ENCODE assay signal across 8 mouse cellular contexts in the genomic region with DNA sequence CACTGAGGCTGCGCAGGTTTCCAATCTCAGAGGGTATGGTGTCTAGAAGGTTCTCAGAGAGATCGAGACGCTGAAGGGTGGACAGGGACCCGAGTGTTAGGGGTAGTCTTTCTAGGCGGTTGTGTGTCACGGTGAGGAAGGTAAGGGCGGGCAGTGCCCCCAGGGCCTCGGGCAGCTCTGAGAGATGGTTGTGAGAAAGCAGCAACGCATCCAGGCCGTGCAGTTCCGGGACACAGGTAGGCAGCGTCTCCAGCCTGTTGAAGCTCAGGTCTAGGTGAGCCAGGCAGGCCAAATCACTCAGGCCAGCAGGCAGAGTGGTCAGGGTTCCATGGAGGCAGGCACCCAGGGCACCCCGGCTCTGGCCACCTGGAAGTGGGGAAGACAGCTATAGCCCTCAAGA. TPM values are rescaled to one million over a fixed set of nuclear protein-coding genes. Genes with fewer than 3 reads are reported as not detected.
A peak's percentile ranks its signal among the peaks of the same experiment; 100 is the strongest.
DNase-seq lines count a peak whose midpoint lies in the region; ATAC-seq and TF ChIP-seq lines count a peak whose summit lies in the region.

No protein-coding gene starts in this region.

- H3K9ac ChIP-seq in hindbrain, embryonic 16.5 days (ENCODE audit: low read depth, low read length), result no peak overlapping the region; the same call in 1 of the 2 replicates
- H3K9ac ChIP-seq in embryonic facial prominence, embryonic 14.5 days (ENCODE audit: low read depth, low read length), result peak overlapping the region; percentile 45
- H3K9ac ChIP-seq in limb, embryonic 13.5 days, result peak overlapping the region; percentile 75
- no peak overlapping the region for H3K9ac ChIP-seq in lung, postnatal 0 days (replicated peaks; ENCODE audit: low read depth)

- no peak overlapping the region; the same call in 1 of the 2 replicates for H3K4me2 ChIP-seq in hindbrain, embryonic 16.5 days (ENCODE audit: low read length)
- peak overlapping the region; percentile 67 for H3K4me2 ChIP-seq in embryonic facial prominence, embryonic 14.5 days (ENCODE audit: low read depth, low read length)
- H3K4me2 ChIP-seq in limb, embryonic 13.5 days (replicated peaks), result peak overlapping the region; percentile 88
- H3K4me2 ChIP-seq in lung, postnatal 0 days (replicated peaks; ENCODE audit: low read depth, low read length), result no peak overlapping the region

- peak overlapping the region; percentile 60 for H3K4me3 ChIP-seq in hindbrain, embryonic 10.5 days
- H3K4me3 ChIP-seq in hindbrain, embryonic 16.5 days (ENCODE audit: low read length), result no peak overlapping the region
- peak overlapping the region; percentile 87 for H3K4me3 ChIP-seq in E14TG2a.4 (replicated peaks; ENCODE audit: low read length)
- no peak overlapping the region; the same call in 1 of the 2 replicates for H3K4me3 ChIP-seq in embryonic facial prominence, embryonic 14.5 days (ENCODE audit: low read depth, low read length)
- H3K4me3 ChIP-seq in limb, embryonic 13.5 days, result peak overlapping the region; percentile 52
- no peak overlapping the region for H3K4me3 ChIP-seq in lung, postnatal 0 days (ENCODE audit: low read depth, low read length)

- DNase-seq in hindbrain, embryonic 10.5 days (ENCODE audit: low spot score), result no peak
- no peak for DNase-seq in embryonic facial prominence, embryonic 14.5 days (ENCODE audit: low spot score)
- no peak for DNase-seq in cerebellum, adult 9-11 months
- no peak for DNase-seq in embryo, embryonic 10 days (ENCODE audit: low spot score)
- DNase-seq in lung, postnatal 0 days (ENCODE audit: low spot score), result no peak

- no peaks in the 10 kb centered on the region for H3K27me3 ChIP-seq in hindbrain, embryonic 10.5 days (ENCODE audit: insufficient read depth, poor library complexity, severe bottlenecking)
- no peaks in the 10 kb centered on the region for H3K27me3 ChIP-seq in hindbrain, embryonic 16.5 days (replicated peaks; ENCODE audit: control insufficient read depth, insufficient read depth, low read length)
- H3K27me3 ChIP-seq in E14TG2a.4 (ENCODE audit: insufficient read depth, low read length), result no peaks in the 10 kb centered on the region
- H3K27me3 ChIP-seq in embryonic facial prominence, embryonic 14.5 days (replicated peaks; ENCODE audit: control insufficient read depth, insufficient read depth, low read length), result no peaks in the 10 kb centered on the region
- H3K27me3 ChIP-seq in limb, embryonic 13.5 days, result no peaks in the 10 kb centered on the region
- no peaks in the 10 kb centered on the region for H3K27me3 ChIP-seq in lung, postnatal 0 days (replicated peaks; ENCODE audit: insufficient read depth, low read length)

- peak overlapping the region; percentile 86 for H3K27ac ChIP-seq in hindbrain, embryonic 10.5 days
- H3K27ac ChIP-seq in hindbrain, embryonic 16.5 days (ENCODE audit: low read depth, low read length), result no peak overlapping the region
- no peak overlapping the region for H3K27ac ChIP-seq in embryonic facial prominence, embryonic 14.5 days (replicated peaks; ENCODE audit: low read depth, low read length)
- H3K27ac ChIP-seq in limb, embryonic 13.5 days, result no peak overlapping the region
- H3K27ac ChIP-seq in lung, postnatal 0 days (ENCODE audit: low read length), result no peak overlapping the region

- no peak for TF ChIP-seq EP300 in lung, postnatal 0 days (IDR thresholded peaks at IDR 0.05)

- H3K4me1 ChIP-seq in hindbrain, embryonic 10.5 days (replicated peaks), result peaks cover 51% of the 10 kb centered on the region
- H3K4me1 ChIP-seq in hindbrain, embryonic 16.5 days (ENCODE audit: control insufficient read depth, insufficient read depth, low read depth, low read length), result peaks cover 12% of the 10 kb centered on the region
- peaks cover 85% of the 10 kb centered on the region for H3K4me1 ChIP-seq in E14TG2a.4 (replicated peaks; ENCODE audit: low read depth, low read length)
- peaks cover 15% of the 10 kb centered on the region for H3K4me1 ChIP-seq in embryonic facial prominence, embryonic 14.5 days (ENCODE audit: control insufficient read depth, insufficient read depth, low read length)
- H3K4me1 ChIP-seq in limb, embryonic 13.5 days, result peaks cover 32% of the 10 kb centered on the region
- H3K4me1 ChIP-seq in lung, postnatal 0 days (ENCODE audit: insufficient read depth, low read depth, low read length), result peaks cover 12% of the 10 kb centered on the region

- no peaks in the 10 kb centered on the region for H3K9me3 ChIP-seq in hindbrain, embryonic 10.5 days
- H3K9me3 ChIP-seq in hindbrain, embryonic 16.5 days (ENCODE audit: control insufficient read depth, low read length), result no peaks in the 10 kb centered on the region
- H3K9me3 ChIP-seq in E14TG2a.4 (ENCODE audit: low read length), result no peaks in the 10 kb centered on the region
- no peaks in the 10 kb centered on the region for H3K9me3 ChIP-seq in embryonic facial prominence, embryonic 14.5 days (ENCODE audit: control insufficient read depth, low read length)
- H3K9me3 ChIP-seq in limb, embryonic 13.5 days, result no peaks in the 10 kb centered on the region
- H3K9me3 ChIP-seq in lung, postnatal 0 days (ENCODE audit: low read length), result no peaks in the 10 kb centered on the region

- 93% methylated on average over 13 of the region's 13 CpGs for WGBS in hindbrain, embryonic 10.5 days
- 93% methylated on average over 13 of the region's 13 CpGs for WGBS in hindbrain, embryonic 16.5 days
- 87% methylated on average over 11 of the region's 13 CpGs for WGBS in embryonic facial prominence, embryonic 14.5 days
- WGBS in limb, embryonic 13.5 days, result 92% methylated on average over 13 of the region's 13 CpGs
- WGBS in lung, postnatal 0 days, result 94% methylated on average over 13 of the region's 13 CpGs

- TF ChIP-seq CTCF in E14TG2a.4 (conservative IDR thresholded peaks at IDR 0.05; ENCODE audit: low read length), result no peak
- no peak for TF ChIP-seq CTCF in lung, postnatal 0 days (IDR thresholded peaks at IDR 0.05)

- peaks cover 48% of the 10 kb centered on the region for H3K36me3 ChIP-seq in hindbrain, embryonic 10.5 days
- H3K36me3 ChIP-seq in hindbrain, embryonic 16.5 days (ENCODE audit: control insufficient read depth, insufficient read depth, low read length), result no peaks in the 10 kb centered on the region; the same call in 1 of the 2 replicates
- H3K36me3 ChIP-seq in E14TG2a.4 (ENCODE audit: insufficient read depth, low read length), result peaks cover 53% of the 10 kb centered on the region
- peaks cover 36% of the 10 kb centered on the region for H3K36me3 ChIP-seq in embryonic facial prominence, embryonic 14.5 days (ENCODE audit: control insufficient read depth, insufficient read depth, low read length)
- H3K36me3 ChIP-seq in limb, embryonic 13.5 days, result peaks cover 44% of the 10 kb centered on the region
- H3K36me3 ChIP-seq in lung, postnatal 0 days (ENCODE audit: insufficient read depth, low read length), result no peaks in the 10 kb centered on the region

- ATAC-seq in hindbrain, embryonic 16.5 days, result no peak
- no peak for ATAC-seq in embryonic facial prominence, embryonic 14.5 days (ENCODE audit: low read depth)
- ATAC-seq in limb, embryonic 13.5 days (ENCODE audit: low FRiP score, low read depth), result no peak
- ATAC-seq in lung, postnatal 0 days, result no peak

RNA-seq across cellular contexts. Expression of a gene that starts 1.6 kb away (rescaled TPM):
- 21.0 and 23.2 TPM in 2 replicates for polyA plus RNA-seq in hindbrain, embryonic 10.5 days (2016; fragmentation: Nextera tagmentation; extraction: Ambion mirVana)
- 2.8 and 4.5 TPM in 2 replicates for polyA plus RNA-seq in hindbrain, embryonic 16.5 days (2015; fragmentation: Nextera tagmentation; extraction: Ambion mirVana)
- 7.1 and 7.4 TPM in 2 replicates for polyA plus RNA-seq in embryonic facial prominence, embryonic 14.5 days (2014; fragmentation: Nextera tagmentation; extraction: Ambion mirVana)
- 11.7 and 12.0 TPM in 2 replicates for polyA plus RNA-seq in limb, embryonic 13.5 days (2015; fragmentation: Nextera tagmentation; extraction: Ambion mirVana)
- 1.7 and 1.8 TPM in 2 replicates for polyA plus RNA-seq in lung, postnatal 0 days (2015; fragmentation: Nextera tagmentation; extraction: Ambion mirVana)

RNA-seq across cellular contexts. Expression of a gene that starts 4.5 kb away (rescaled TPM):
- polyA plus RNA-seq in hindbrain, embryonic 10.5 days (2016; fragmentation: Nextera tagmentation; extraction: Ambion mirVana), result 45.9 and 55.6 TPM in 2 replicates
- 96.3 and 104 TPM in 2 replicates for polyA plus RNA-seq in hindbrain, embryonic 16.5 days (2015; fragmentation: Nextera tagmentation; extraction: Ambion mirVana)
- 29.1 and 30.7 TPM in 2 replicates for polyA plus RNA-seq in embryonic facial prominence, embryonic 14.5 days (2014; fragmentation: Nextera tagmentation; extraction: Ambion mirVana)
- 38.8 and 39.3 TPM in 2 replicates for polyA plus RNA-seq in limb, embryonic 13.5 days (2015; fragmentation: Nextera tagmentation; extraction: Ambion mirVana)
- polyA plus RNA-seq in lung, postnatal 0 days (2015; fragmentation: Nextera tagmentation; extraction: Ambion mirVana), result 9.8 and 12.3 TPM in 2 replicates

RNA-seq across cellular contexts. Expression of a gene that starts 5.0 kb away (rescaled TPM):
- 1,010 and 1,127 TPM in 2 replicates for polyA plus RNA-seq in hindbrain, embryonic 10.5 days (2016; fragmentation: Nextera tagmentation; extraction: Ambion mirVana)
- polyA plus RNA-seq in hindbrain, embryonic 16.5 days (2015; fragmentation: Nextera tagmentation; extraction: Ambion mirVana), result 602 and 645 TPM in 2 replicates
- 1,283 and 1,386 TPM in 2 replicates for polyA plus RNA-seq in embryonic facial prominence, embryonic 14.5 days (2014; fragmentation: Nextera tagmentation; extraction: Ambion mirVana)
- polyA plus RNA-seq in limb, embryonic 13.5 days (2015; fragmentation: Nextera tagmentation; extraction: Ambion mirVana), result 1,214 and 1,220 TPM in 2 replicates
- 878 and 910 TPM in 2 replicates for polyA plus RNA-seq in lung, postnatal 0 days (2015; fragmentation: Nextera tagmentation; extraction: Ambion mirVana)

RNA-seq across cellular contexts. Expression of a gene that starts 12.8 kb away (rescaled TPM):
- polyA plus RNA-seq in hindbrain, embryonic 10.5 days (2016; fragmentation: Nextera tagmentation; extraction: Ambion mirVana), result 19.3 and 20.3 TPM in 2 replicates
- 20.0 and 20.9 TPM in 2 replicates for polyA plus RNA-seq in hindbrain, embryonic 16.5 days (2015; fragmentation: Nextera tagmentation; extraction: Ambion mirVana)
- polyA plus RNA-seq in embryonic facial prominence, embryonic 14.5 days (2014; fragmentation: Nextera tagmentation; extraction: Ambion mirVana), result 16.9 and 20.4 TPM in 2 replicates
- 13.9 and 14.7 TPM in 2 replicates for polyA plus RNA-seq in limb, embryonic 13.5 days (2015; fragmentation: Nextera tagmentation; extraction: Ambion mirVana)
- 96.0 and 116 TPM in 2 replicates for polyA plus RNA-seq in lung, postnatal 0 days (2015; fragmentation: Nextera tagmentation; extraction: Ambion mirVana)

RNA-seq across cellular contexts. Expression of a gene that starts 12.9 kb away (rescaled TPM):
- polyA plus RNA-seq in hindbrain, embryonic 10.5 days (2016; fragmentation: Nextera tagmentation; extraction: Ambion mirVana), result 11.5 and 21.9 TPM in 2 replicates
- polyA plus RNA-seq in hindbrain, embryonic 16.5 days (2015; fragmentation: Nextera tagmentation; extraction: Ambion mirVana), result 226 and 245 TPM in 2 replicates
- 2.8 and 4.5 TPM in 2 replicates for polyA plus RNA-seq in embryonic facial prominence, embryonic 14.5 days (2014; fragmentation: Nextera tagmentation; extraction: Ambion mirVana)
- polyA plus RNA-seq in limb, embryonic 13.5 days (2015; fragmentation: Nextera tagmentation; extraction: Ambion mirVana), result 5.1 and 5.2 TPM in 2 replicates
- polyA plus RNA-seq in lung, postnatal 0 days (2015; fragmentation: Nextera tagmentation; extraction: Ambion mirVana), result 0.25 TPM in 2 replicates

Comparison
In these comparisons a context has a peak if more than half of its experiments do, and no peak if none do; other contexts are left out.
1. H3K4me3 ChIP-seq: peak in hindbrain, embryonic 10.5 days (single experiment), E14TG2a.4 (single experiment) and limb, embryonic 13.5 days (single experiment); none in hindbrain, embryonic 16.5 days (single experiment), embryonic facial prominence, embryonic 14.5 days (single experiment) and lung, postnatal 0 days (single experiment).
2. H3K4me2 ChIP-seq: peak in embryonic facial prominence, embryonic 14.5 days (single experiment) and limb, embryonic 13.5 days (single experiment); none in hindbrain, embryonic 16.5 days (single experiment) and lung, postnatal 0 days (single experiment).
3. H3K9ac ChIP-seq: peak in embryonic facial prominence, embryonic 14.5 days (single experiment) and limb, embryonic 13.5 days (single experiment); none in hindbrain, embryonic 16.5 days (single experiment) and lung, postnatal 0 days (single experiment).